7 mouse cellular contexts compared by ENCODE assay signal in the genomic region with DNA sequence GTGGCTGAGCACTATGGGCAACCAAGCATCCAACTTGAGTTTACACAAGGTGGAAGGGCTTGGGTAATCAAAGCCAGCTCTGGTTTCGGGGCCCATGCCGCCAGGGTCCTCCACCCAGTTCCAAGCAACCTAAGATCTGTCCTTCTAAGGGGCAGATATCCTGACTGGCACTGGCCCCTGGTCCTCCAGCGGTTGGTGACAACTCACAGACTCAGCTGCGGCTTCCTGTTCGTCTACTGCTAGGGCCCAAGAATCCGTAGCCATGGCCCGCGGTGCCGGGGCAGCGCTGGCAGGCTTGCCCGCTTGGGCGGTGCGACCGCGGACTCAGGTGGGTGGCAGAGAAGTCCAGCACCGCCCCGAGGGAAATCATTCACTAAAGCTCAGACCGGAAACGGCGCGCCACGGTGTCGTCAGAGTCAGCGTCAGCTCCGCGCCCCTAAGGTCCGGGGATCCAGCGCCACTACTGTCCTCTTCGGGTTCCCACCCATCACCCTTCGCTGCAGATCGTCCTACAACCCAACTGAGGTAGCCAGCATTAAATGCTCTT. TPM values are rescaled to one million over a fixed set of nuclear protein-coding genes. Genes with fewer than 3 reads are reported as not detected.
A peak's percentile ranks its signal among the peaks of the same experiment; 100 is the strongest.
DNase-seq lines count a peak whose midpoint lies in the region; ATAC-seq lines count a peak whose summit lies in the region.

No protein-coding gene starts in this region.

- no peaks in the 10 kb centered on the region for H3K9me3 ChIP-seq in intestine, embryonic 16.5 days (ENCODE audit: control insufficient read depth, low read length)
- H3K9me3 ChIP-seq in midbrain, embryonic 11.5 days (ENCODE audit: control insufficient read depth, low read length): no peaks in the 10 kb centered on the region

- peak overlapping the region; percentile 73 for H3K4me2 ChIP-seq in intestine, embryonic 16.5 days (ENCODE audit: low read depth, low read length)
- H3K4me2 ChIP-seq in midbrain, embryonic 11.5 days: peak overlapping the region; percentile 87

- intact Hi-C loops in left cerebral cortex, postnatal 36 days (cut with DNase I): no loop called here

- H3K27me3 ChIP-seq in intestine, embryonic 16.5 days (replicated peaks; ENCODE audit: control insufficient read depth, insufficient read depth, low read length): no peaks in the 10 kb centered on the region
- H3K27me3 ChIP-seq in midbrain, embryonic 11.5 days (ENCODE audit: control insufficient read depth, insufficient read depth, low read length): no peaks in the 10 kb centered on the region

- WGBS in intestine, embryonic 16.5 days: under 1% methylated on average over 31 of the region's 31 CpGs
- under 1% methylated on average over 31 of the region's 31 CpGs for WGBS in midbrain, embryonic 11.5 days

- H3K4me1 ChIP-seq in intestine, embryonic 16.5 days (ENCODE audit: control insufficient read depth, insufficient read depth, low read length): no peaks in the 10 kb centered on the region
- H3K4me1 ChIP-seq in midbrain, embryonic 11.5 days (ENCODE audit: control insufficient read depth, insufficient read depth, low read length): peaks cover 4% of the 10 kb centered on the region; the same call in 1 of the 2 replicates

- peak; percentile 98 for ATAC-seq in intestine, embryonic 16.5 days
- peak; percentile 83 for ATAC-seq in midbrain, embryonic 11.5 days (ENCODE audit: low FRiP score)

- H3K4me3 ChIP-seq in intestine, embryonic 16.5 days (ENCODE audit: low read length): peak overlapping the region; percentile 76
- H3K4me3 ChIP-seq in midbrain, embryonic 11.5 days (ENCODE audit: low read depth, low read length): peak overlapping the region; percentile 79

- no peaks in the 10 kb centered on the region for H3K36me3 ChIP-seq in intestine, embryonic 16.5 days (ENCODE audit: control insufficient read depth, insufficient read depth, low read length)
- no peaks in the 10 kb centered on the region for H3K36me3 ChIP-seq in midbrain, embryonic 11.5 days (ENCODE audit: control insufficient read depth, insufficient read depth, low read length)

- peak overlapping the region; percentile 73 for H3K27ac ChIP-seq in intestine, embryonic 16.5 days (ENCODE audit: low read length)
- H3K27ac ChIP-seq in midbrain, embryonic 11.5 days (ENCODE audit: low read depth, low read length): no peak overlapping the region

- peak overlapping the region; percentile 75 for H3K9ac ChIP-seq in intestine, embryonic 16.5 days (ENCODE audit: low read depth, low read length)
- H3K9ac ChIP-seq in midbrain, embryonic 11.5 days (ENCODE audit: low read length): peak overlapping the region; percentile 80

- DNase-seq in adrenal gland, adult 2 months: peak; percentile 94
- DNase-seq in embryo, embryonic 11.5 days (ENCODE audit: low read depth, low spot score): peak; percentile 61
- DNase-seq in gastrocnemius, postnatal 4 days (ENCODE audit: low spot score in 2 of 2): peak; percentile 57 to 80
- peak; percentile 92 to 93 for DNase-seq in left cerebral cortex, postnatal 36 days (ENCODE audit: low spot score in 2 of 2)
- peak; percentile 97 for DNase-seq in midbrain, embryonic 11.5 days (ENCODE audit: low spot score, missing footprints)
- DNase-seq in skeletal muscle tissue, adult 2 months (ENCODE audit: low read depth, low spot score): peak; percentile 75

RNA-seq across cellular contexts. Expression of a gene that starts 4.1 kb away (rescaled TPM):
- 10 to 100 TPM in 1 of 2 experiments, 1 to 10 TPM in 1; 8.1 to 11.1 TPM for total RNA-seq in adrenal gland, adult 2 months (2021)
- polyA plus RNA-seq in adrenal gland, adult 2 months (2012; rRNA removed): 0.96 and 1.3 TPM in 2 replicates
- 10 to 100 TPM; 10.2 to 10.7 TPM for total RNA-seq in gastrocnemius, postnatal 4 days (2021)
- 6.9 and 7.4 TPM in 2 replicates for polyA plus RNA-seq in intestine, embryonic 16.5 days (2015; fragmentation: Nextera tagmentation; extraction: Ambion mirVana)
- 10 to 100 TPM; 23.3 to 24.1 TPM for total RNA-seq in left cerebral cortex, postnatal 36 days (2021)
- polyA plus RNA-seq in midbrain, embryonic 11.5 days (2014; fragmentation: Nextera tagmentation; extraction: Ambion mirVana): 7.9 and 8.3 TPM in 2 replicates

RNA-seq across cellular contexts. Expression of a gene that starts 5.5 kb away (rescaled TPM):
- total RNA-seq in adrenal gland, adult 2 months (2021): 100 to 1,000 TPM; 112 to 155 TPM
- 31.8 and 37.4 TPM in 2 replicates for polyA plus RNA-seq in adrenal gland, adult 2 months (2012; rRNA removed)
- total RNA-seq in gastrocnemius, postnatal 4 days (2021): 10 to 100 TPM; 47.1 to 52.3 TPM
- 51.6 and 52.3 TPM in 2 replicates for polyA plus RNA-seq in intestine, embryonic 16.5 days (2015; fragmentation: Nextera tagmentation; extraction: Ambion mirVana)
- total RNA-seq in left cerebral cortex, postnatal 36 days (2021): 100 to 1,000 TPM in 1 of 2 experiments, 10 to 100 TPM in 1; 98.9 to 106 TPM
- 73.2 and 79.9 TPM in 2 replicates for polyA plus RNA-seq in midbrain, embryonic 11.5 days (2014; fragmentation: Nextera tagmentation; extraction: Ambion mirVana)

RNA-seq across cellular contexts. Expression of a gene that starts 28.7 kb away (rescaled TPM):
- not detected for total RNA-seq in adrenal gland, adult 2 months (2021)
- polyA plus RNA-seq in adrenal gland, adult 2 months (2012; rRNA removed): 43.3 and 51.4 TPM in 2 replicates
- total RNA-seq in gastrocnemius, postnatal 4 days (2021): not detected
- polyA plus RNA-seq in intestine, embryonic 16.5 days (2015; fragmentation: Nextera tagmentation; extraction: Ambion mirVana): 7.8 and 11.3 TPM in 2 replicates
- total RNA-seq in left cerebral cortex, postnatal 36 days (2021): not detected
- polyA plus RNA-seq in midbrain, embryonic 11.5 days (2014; fragmentation: Nextera tagmentation; extraction: Ambion mirVana): 8.4 and 10.8 TPM in 2 replicates

RNA-seq across cellular contexts. Expression of a gene that starts 29.9 kb away (rescaled TPM):
- 10 to 100 TPM; 35.5 to 41.7 TPM for total RNA-seq in adrenal gland, adult 2 months (2021)
- 15.1 and 19.3 TPM in 2 replicates for polyA plus RNA-seq in adrenal gland, adult 2 months (2012; rRNA removed)
- total RNA-seq in gastrocnemius, postnatal 4 days (2021): 10 to 100 TPM; 50.6 to 56.3 TPM
- 11.5 and 12.0 TPM in 2 replicates for polyA plus RNA-seq in intestine, embryonic 16.5 days (2015; fragmentation: Nextera tagmentation; extraction: Ambion mirVana)
- 10 to 100 TPM; 26.6 to 30.7 TPM for total RNA-seq in left cerebral cortex, postnatal 36 days (2021)
- 32.8 and 33.4 TPM in 2 replicates for polyA plus RNA-seq in midbrain, embryonic 11.5 days (2014; fragmentation: Nextera tagmentation; extraction: Ambion mirVana)
